Mouse (Mus musculus) adrenal gland, adult 18-20 months (tissue): Measurements from ENCODE around the gene Gm10447. TPM values are rescaled to one million over a fixed set of nuclear protein-coding genes. Genes with fewer than 3 reads are reported as not detected.

Experiments used
- DNase-seq, 2 experiments: peaks; one replicate each; pipeline ENCODE4 v3.0.0; 2021 to 2022; ENCODE audit warnings: low spot score in 2 of 2
- long read RNA-seq, 2 experiments: library from polyadenylated mRNA; stranded (forward); transcript quantifications; one replicate each; pipeline ENCODE4 v2.0.0; 2021
- total RNA-seq, 2 experiments: library from RNA; stranded (reverse); gene quantifications; 1 replicate in 1 of 2; 2 replicates in 1 of 2; pipeline ENCODE4 v1.2.3; 2021

The Gm10447 gene
- total RNA-seq: under 1 TPM in 1 of 2 experiments, not detected in 1; 0.27 TPM
- long read RNA-seq, experiment 1: 0 reads
- long read RNA-seq, experiment 2: 0 reads

DNA sequence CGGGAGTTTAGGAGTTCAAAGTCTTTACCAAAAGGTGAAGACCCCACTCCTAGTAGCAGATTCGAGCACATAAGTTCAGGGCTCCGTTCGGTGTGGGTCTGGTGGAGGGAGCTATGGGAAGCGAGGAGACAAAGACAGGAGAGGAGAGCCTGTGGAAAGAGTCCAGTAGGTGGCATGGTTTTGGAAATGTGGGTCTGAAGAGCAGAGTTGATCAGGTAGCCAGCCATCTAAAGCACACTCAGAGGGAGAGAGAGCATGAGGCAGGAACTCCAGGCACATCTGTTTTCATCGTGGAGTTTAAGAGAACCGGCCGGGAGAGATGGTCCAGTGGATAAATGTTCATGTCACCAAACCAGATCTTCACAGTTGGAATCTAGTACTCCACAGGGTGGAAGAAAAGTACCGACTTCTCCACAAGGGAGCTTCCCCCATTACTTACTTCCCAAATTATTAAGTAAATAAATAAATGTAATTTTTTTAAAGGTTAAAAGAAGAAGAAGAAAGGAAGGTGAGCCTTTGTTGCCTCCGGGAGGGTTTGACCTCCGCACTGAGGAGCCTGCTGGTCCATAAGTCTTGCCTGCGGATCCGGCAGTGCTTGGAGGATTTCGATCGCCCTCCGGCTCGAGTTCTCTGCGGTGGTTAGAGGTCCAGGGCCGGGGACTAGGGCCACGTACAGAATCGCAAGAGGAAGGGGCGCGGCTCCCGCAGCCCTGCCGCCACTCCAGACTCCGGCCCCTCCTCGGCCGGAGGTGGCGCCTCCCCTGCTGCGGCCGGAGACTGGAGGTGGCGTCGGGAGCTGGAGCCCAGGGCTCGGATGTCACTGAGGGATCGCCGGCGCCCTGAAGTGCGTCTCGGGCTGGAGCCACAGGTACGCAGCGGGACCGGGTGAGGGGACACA is at the start of gene Gm10447, which contains the start of gene Shroom1:
Gene Gm10447, minus strand, starts transcription at position 637 of the 898 bp plus-strand sequence.
Gene Shroom1, plus strand, starts transcription at position 732 of the 898 bp plus-strand sequence.
- DNase-seq: peak; percentile 62

DNA sequence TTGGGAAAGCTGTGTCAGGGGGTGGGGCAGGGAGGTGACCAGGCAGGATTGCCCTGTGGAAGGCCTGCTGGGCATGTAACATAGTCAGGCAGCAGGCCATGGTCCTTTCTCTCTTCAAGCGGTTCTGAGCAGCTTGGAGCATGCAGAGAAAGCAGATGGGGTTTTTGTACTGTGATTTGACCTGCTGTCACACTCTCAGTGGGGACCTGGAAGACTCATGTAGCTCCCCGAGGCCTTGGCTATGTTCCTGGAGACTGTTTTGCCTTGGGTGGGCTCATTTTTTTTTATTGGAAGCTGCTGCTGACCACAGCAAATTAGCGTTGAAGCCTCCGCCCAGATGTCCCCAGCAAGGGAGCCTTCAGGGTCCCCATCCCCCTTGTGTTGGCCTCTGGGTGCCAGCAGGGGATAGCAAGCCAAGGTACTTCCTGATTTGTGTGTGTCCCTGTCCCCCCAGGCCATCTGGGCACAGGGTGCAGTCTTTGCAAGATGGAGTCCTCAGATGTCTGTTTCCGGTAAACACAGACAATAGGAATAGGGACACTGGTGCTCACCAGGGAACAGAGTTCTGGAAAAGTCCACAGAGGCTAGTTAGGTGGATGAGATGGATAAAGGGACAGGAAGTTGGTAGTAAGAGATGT is 48.2 kb upstream of the Gm10447 start:
- no peak for DNase-seq

DNA sequence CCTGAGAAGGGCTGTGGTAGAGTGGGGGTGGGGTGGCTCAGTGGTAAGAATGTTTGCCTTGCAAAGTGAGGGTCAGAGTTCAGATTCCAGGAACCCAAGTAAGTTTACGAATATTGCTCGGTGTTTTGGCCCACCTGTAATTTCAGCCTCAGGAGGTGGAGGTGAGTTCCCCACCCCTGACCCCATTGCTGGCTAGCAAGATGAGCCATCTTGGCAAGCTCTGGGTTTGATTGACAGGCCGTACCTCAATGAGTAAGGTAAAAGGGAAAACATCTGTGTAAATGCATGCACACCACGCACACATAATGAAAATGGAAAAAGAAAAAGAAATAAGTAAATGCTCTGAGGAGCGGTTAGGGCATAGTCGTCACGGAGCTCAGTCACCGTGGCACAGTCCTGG is 47.5 kb upstream of the Gm10447 start:
- DNase-seq: no peak

DNA sequence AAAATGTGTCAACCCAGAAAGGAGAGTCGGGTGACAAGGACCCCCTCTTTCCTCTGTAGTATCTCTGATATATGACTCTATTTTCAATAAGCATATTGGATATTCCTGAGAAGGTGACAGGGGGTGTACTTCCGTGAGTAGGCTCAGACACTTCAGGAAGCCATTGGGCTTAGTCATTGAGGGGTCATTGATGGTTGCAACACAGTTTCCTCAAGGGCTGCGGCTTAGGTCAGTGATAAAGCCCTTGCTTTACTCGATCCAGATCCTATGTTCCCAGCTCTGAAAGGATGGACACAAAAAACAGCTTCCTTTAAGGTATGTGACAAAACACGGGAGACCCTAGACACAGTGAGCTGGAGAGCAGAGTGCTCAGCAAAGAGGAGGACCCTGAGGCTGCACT is 46.8 kb upstream of the Gm10447 start:
- DNase-seq: no peak

DNA sequence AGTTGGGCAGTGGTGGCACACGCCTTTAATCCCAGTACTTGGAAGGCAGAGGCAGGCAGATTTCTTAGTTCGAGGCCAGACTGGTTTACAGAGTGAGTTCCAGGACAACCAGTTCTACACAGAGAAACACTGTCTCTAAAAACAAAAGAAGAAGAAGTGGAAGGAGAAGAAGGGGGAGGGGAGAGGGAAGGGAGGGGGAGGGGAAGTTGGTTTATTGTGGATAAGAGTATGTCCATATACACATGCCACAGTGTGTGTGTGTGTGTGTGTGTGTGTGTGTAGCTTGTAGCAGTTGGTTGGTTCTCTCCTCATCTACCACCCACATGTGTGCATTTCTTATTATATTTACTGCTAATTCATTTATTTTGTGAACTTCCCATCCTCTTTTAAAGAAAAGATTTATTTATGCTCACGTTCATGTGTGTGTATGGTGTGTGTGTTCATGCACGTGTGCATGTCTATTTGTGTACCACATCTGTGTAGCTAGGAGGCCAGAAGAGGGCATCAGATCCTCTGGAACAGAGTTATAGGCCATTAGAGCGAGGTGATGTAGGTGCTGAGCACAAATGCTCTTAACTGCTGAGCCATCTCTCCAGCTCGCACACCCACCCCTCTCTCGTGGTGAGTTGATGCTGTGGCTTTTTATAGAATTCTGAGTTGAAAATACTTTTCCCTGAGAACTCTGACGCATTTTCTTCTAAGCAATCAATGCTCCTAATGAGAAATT is 45.3 kb upstream of the Gm10447 start:
- no peak for DNase-seq

DNA sequence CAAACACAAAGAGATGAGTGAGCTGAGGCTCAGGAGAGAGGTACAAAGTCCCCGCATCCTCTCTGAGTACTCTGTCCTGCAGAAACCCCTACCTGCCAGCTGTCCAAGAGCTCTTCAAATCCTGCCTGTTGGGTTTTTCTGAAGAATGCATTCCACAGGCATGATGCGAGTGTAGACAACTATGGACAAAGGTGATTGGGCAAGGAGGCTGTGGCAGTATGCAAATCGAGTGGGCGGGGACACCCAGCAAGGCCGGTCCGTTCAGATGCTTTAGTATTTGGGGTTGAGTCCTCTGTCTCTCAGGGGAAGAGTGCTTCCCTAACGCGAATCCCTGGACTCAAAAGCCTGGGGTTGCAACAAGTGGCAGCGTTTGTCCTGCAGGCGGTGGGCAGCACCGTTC is 43.7 kb upstream of the Gm10447 start:
- no peak for DNase-seq

DNA sequence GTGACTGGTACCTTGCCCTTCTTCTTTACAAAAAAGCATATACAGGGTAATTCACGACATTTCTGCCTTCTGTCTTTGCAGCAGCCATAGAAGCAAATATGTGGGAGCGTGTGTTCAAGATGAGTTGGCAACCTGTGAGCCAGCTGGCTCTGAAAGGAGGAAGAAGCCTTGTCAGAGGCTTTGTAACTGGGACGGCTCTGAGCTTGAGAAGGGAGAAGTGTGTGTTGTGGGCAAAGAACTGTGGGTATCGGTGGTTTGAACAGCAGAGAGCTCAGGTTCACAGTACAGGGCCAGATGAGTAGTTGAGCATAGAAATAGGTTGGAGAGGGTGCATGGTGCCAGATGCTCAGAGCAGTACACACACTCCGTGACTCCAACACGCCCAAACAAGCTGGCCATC is 40.0 kb upstream of the Gm10447 start:
- DNase-seq: no peak

DNA sequence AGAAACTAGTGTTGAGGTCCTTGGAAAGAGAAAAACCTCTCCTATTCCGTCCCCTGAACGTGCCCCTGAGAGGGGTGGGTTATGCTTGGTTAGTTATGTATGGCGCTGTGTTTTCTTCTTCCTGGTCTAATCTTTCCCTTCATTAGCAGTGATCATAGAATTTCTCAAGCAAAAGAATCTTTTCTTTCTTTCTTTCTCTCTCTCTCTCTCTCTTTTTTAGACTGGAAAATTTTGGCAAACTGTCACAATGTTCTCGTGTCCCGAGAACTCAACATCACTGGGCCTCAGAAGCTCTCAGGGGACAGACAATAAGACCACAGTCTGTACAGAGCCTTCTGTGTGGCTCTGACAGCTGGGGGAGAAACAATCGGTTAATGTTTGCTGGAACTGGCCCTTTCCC is 38.5 kb upstream of the Gm10447 start:
- DNase-seq: no peak

DNA sequence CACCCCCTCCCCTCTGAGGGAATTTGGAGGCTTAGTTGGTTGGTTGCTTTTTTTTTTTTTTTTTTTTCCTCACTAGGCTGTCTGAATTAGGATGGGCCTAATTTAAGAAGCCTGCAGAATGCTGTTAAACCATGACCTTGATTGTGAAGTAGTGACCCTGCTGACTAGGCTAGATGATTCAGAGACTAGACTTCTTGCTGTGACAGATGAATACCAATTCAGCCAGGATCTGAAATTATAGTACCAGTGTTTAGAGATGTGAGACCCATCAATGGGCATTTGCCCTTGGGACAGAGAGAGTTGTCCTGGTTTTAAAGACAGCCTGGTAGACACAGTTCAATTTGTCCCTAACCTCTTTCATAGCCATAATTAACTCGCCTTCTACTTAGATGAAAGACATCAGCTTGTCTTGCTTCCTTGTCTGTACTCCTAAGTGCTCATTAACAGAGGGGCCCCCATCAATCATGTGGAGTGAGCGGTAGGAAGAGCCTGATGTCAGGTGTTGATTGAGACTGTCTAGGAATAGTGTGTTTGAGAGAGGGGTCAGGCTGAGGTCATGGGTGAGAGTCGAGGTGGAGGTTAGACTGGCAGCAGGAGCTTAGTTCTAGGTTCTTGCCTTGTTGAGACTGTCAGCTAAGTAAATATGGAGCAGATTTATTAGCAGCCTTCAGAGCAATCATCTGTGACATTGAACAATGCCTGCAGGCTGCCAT is 36.5 kb upstream of the Gm10447 start:
- DNase-seq: no peak

DNA sequence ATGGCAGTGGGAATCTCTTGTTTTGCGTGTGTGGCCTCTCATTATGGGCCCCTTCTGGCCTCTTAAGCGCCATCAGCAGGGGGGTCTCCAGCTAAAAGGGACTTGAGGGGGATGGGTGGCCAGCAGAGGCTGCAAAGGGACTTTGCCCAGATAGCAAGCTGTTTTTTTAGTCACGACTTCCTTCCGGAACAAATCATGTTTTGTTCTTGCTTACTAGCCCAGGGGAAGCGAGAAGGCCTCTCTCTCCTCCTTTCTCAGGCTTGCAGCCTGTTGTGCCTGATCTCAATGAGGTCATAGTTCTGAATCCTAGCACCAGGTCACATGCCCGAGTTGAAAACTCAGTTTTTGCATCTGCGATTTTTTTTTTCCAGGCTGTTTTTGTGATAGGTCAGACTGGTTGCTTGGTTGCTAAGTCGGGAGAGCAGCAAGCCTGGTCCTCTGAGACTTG is 35.1 kb upstream of the Gm10447 start:
- no peak for DNase-seq

DNA sequence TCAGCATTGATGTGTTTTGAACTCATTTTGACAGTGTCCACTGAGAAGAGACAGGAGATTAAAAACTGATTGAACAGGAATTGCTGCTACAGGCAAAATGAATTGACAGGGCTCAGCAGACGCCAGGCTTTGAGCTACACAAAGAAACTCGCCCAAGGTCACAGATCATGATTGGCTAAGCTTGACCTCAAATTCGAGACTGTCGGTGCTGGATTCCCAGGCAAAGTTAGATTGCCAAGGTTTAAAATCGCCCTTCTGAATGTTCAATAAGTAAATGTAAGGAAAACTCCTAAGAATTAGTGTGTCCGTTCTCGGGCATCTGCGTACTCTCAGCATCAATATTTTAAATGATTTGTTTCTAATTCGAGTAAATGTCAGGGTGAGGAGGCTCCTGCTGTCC is 32.5 kb upstream of the Gm10447 start:
- DNase-seq: no peak

DNA sequence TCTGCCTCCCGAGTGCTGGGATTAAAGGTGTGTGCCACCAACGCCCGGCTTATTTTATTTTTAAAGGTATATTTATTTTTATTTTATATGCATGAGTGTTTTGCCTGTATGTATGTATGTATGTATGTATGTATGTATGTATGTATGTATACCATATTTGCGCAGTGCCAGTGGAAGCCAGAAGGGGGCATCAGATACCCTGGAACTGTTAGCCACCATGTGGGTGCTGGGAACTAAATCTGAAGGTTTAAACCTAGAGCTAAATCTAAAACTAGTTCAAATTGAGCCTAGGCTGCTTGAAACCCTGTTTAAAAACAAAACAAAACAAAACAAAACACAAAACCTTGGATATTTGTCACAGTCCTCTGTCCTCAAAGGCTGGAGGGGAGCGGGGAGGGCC is 32.1 kb upstream of the Gm10447 start:
- no peak for DNase-seq

DNA sequence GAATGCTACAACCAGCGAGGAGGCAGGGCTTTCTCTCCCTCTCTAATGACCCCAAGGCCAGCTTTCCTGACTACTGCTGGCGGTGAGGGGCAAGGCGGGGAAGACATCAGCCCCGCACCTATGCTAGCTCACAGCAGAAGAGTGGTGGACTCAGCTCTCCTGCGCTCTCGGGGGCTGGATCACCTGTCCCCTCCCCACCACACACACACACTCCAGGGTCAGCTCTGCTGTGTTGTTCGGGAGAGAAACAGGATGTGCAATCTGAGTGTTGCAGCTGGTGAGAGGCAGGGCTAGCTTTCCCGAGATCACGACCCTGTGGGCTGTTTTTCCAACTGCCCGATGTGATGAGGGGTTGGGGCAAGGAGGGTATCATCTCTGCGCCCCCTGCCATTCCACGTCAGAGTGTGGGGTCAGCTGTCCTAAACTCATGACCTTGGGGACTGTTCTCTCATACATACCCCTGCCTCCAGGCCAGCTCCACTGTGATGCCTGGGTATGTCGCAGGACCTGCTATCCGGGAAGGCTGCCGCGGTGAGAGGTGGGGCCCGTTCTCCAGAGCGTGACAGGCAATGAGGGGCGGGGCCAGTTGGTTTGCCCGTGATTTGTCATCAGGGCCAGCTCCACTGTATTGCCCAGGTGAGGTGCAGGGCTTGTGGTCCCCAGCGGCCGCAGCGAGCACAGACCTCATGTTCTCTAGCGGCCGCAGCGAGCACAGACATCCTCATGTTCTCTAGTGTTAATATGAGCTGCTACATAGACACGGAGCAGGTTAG is 30.1 kb upstream of the Gm10447 start:
- DNase-seq: no peak

DNA sequence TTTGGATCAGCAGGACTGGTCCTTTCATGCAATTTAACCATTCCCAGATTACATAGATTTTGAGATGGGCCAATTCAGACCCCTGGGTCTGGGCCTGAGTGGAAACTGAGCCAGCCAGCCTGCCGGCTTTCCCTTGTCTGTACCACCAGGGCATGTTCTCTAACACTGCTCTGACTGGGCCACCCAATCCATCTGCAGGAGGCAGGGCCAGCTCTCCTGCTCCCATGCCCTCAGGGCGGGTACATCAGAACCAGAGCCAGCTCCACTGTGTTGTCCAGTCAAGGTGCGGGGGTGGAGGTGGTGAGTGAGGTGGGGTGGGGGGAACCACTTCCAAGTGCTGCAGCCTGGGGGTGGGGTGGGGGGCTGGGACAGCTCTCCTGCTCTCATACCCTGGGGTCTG is 29.4 kb upstream of the Gm10447 start:
- DNase-seq: no peak

DNA sequence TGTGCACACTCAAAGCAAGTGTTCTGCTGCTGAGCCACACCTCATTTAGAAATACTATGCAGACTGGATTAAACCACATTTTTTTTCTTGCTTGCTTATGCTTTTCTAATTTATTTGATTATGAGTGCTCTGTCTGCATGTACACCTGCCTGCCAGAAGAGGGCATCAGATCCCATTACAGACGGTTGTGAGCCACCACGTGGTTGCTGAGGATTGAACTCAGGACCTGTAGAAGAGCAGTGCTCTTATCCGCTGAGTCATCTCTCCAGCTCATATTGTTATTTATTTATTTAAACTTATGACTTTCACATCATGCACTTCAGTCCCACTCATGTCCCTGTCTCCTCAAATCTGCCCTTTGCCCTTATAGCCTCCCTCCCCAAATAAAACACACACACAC is 28.8 kb upstream of the Gm10447 start:
- no peak for DNase-seq

DNA sequence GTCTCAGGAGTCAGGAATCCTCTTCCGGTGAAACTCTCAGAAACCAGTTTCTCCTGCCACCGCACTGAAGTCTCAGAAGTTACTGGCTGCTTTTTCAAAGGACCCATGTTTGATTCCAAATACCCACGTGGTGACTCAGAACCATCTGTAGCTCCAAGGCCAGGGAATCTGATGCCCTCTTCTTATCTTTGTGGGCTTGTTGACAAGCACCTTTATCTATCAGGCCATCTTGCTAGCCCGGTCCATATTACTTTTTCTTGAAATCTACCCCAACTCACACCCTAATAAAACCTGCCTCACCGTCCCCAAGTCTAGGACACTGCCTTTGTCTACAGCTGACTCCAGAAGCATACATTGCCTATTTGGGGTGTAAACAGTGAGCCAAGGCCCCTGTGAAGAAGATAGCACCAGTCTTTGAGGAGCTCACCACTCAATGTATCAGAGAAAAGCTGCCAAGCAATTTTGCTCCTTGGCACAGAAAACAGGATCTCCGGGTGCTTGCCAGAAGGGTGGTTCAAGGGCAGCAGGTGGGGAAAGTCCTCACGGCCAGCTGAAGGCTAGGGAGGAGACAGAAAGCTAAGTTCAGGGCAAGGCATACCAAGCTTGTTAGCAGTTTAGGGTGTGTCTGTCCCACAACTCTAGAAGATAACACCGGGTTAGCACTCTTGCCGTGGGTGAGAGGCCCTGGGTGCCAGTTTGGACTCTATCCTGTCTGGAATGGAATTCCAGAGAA is 26.4 kb upstream of the Gm10447 start:
- no peak for DNase-seq

DNA sequence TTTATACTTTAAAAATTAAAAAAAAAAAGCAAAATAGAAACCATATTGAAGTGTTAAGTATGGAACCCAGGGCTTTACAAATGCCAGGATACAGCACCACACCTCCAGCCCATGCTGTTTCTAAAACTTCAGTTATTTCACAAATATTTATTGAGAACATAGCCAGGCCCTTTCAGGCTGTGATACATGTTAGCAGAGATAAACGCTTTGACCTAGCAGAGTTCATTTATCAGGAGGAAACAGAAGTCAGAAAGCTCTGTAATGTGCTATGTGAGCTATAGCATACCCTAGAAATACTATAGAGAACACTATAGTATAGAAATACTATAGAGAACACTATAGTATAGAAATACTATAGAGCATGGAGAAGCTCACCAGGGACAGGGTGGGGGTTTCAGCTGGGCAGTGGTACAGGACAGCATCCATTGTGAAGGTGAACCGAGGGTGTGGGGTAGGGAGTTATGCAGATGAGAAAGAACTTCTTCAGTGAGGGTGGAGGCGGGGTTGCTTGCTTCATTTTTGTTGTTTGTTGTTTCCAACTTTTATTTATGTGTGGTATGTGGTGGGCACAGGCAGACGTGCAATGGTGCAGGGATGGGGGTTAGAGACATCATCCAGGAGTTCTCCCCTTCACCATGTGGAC is 24.3 kb upstream of the Gm10447 start:
- DNase-seq: no peak

DNA sequence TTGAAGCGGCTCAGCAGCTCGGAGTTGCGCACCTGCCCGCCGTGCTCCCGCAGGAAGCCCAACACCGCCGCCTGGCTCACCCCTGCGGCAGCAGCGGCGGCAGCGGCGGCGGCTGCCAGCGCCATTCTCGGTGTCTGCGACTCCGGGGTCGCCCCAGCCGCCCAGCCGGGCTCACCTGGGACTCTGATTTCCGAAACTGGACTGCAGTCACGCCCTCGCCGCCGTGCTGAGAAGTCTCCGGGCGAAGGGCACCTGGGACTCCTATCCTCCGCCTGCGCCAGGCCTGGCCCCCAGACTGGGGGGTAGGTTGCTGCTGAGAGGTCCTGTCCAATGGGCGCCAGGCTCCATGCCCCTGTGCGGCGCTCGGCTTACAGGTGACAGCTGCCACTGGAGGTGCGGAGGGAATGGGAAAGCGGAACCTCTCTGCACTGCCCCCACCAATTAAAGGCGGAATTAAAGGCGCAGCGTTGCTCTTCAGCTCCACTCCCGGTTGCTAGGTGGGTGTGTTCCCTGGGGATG is 22.9 kb upstream of the Gm10447 start, which contains the start of the genes Gm9945 and Sowaha:
Gene Gm9945, plus strand, starts transcription at position 384 of the 519 bp plus-strand sequence.
Gene Sowaha, minus strand, starts transcription at position 492 of the 519 bp plus-strand sequence.
- DNase-seq: peak in 1 of 2 experiments; percentile 40
